Mouse (Mus musculus) cerebellum, postnatal 4 days (tissue): ENCODE results near the gene Syngr3.
"Not testable (repeated sequence)": the region's sequence is repeated elsewhere in the genome, so short reads cannot be mapped to it uniquely, and the experiment has no call there.

ENCODE experiments used
- DNase-seq, 2 experiments: peaks; one replicate each; pipeline ENCODE4 v3.0.0; 2022; ENCODE audit warnings: low spot score in 2 of 2, mixed read lengths in 1 of 2

Syngr3 gene

GRCm38 (mm10) chr17:24689251-24690081, at the start of gene Syngr3:
TSS of gene Syngr3 (minus strand) at chr17:24689955.
- DNase-seq: peak in 1 of 2 experiments; percentile 47

- DNase-seq: no peak
Measured at GRCm38 (mm10) chr17:24738238-24738637, 48.5 kb upstream of the Syngr3 start.

- no peak for DNase-seq
Measured at GRCm38 (mm10) chr17:24737135-24737810, 47.5 kb upstream of the Syngr3 start.

- DNase-seq: peak; percentile 60 to 79
Measured at GRCm38 (mm10) chr17:24736330-24737051, 46.7 kb upstream of the Syngr3 start, which contains the start of gene Msrb1. TSS of gene Msrb1 (plus strand) at chr17:24736642.

GRCm38 (mm10) chr17:24735446-24735845, 45.7 kb upstream of the Syngr3 start:
- DNase-seq: no peak

GRCm38 (mm10) chr17:24734513-24734912, 44.8 kb upstream of the Syngr3 start:
- no peak for DNase-seq

GRCm38 (mm10) chr17:24733434-24734050, 43.8 kb upstream of the Syngr3 start:
- DNase-seq: no peak

GRCm38 (mm10) chr17:24732233-24732935, 42.6 kb upstream of the Syngr3 start:
- DNase-seq: no peak

GRCm38 (mm10) chr17:24730787-24731186, 41.0 kb upstream of the Syngr3 start:
- no peak for DNase-seq

GRCm38 (mm10) chr17:24729067-24729466, 39.3 kb upstream of the Syngr3 start:
- DNase-seq: no peak

- DNase-seq: no peak
Measured at GRCm38 (mm10) chr17:24728184-24728583, 38.4 kb upstream of the Syngr3 start.

- no peak for DNase-seq
Measured at GRCm38 (mm10) chr17:24727618-24728017, 37.9 kb upstream of the Syngr3 start, which contains the start of gene Rpl3l. TSS of gene Rpl3l (plus strand) at chr17:24727820.

GRCm38 (mm10) chr17:24725637-24726390, 36.1 kb upstream of the Syngr3 start:
- DNase-seq: no peak

GRCm38 (mm10) chr17:24724184-24724583, 34.4 kb upstream of the Syngr3 start, which contains the start of gene Ndufb10:
TSS of gene Ndufb10 (minus strand) at chr17:24724478.
- DNase-seq: peak; percentile 98

- no peak for DNase-seq
Measured at GRCm38 (mm10) chr17:24723881-24724180, 34.1 kb upstream of the Syngr3 start.

- DNase-seq: no peak
Measured at GRCm38 (mm10) chr17:24723122-24723880, 33.5 kb upstream of the Syngr3 start.

GRCm38 (mm10) chr17:24722220-24722924, 32.6 kb upstream of the Syngr3 start:
- no peak for DNase-seq

- not testable (repeated sequence) for DNase-seq
Measured at GRCm38 (mm10) chr17:24721383-24721955, 31.7 kb upstream of the Syngr3 start.

GRCm38 (mm10) chr17:24720616-24721015, 30.9 kb upstream of the Syngr3 start:
- not testable (repeated sequence) for DNase-seq
